Mouse (Mus musculus): ENCODE measurements around the gene Comt. TPM values are rescaled to one million over a fixed set of nuclear protein-coding genes. Genes with fewer than 3 reads are reported as not detected.

Gene Comt
- polyA plus RNA-seq, 1 experiment from 2014 or later: 79.9 TPM

DNA sequence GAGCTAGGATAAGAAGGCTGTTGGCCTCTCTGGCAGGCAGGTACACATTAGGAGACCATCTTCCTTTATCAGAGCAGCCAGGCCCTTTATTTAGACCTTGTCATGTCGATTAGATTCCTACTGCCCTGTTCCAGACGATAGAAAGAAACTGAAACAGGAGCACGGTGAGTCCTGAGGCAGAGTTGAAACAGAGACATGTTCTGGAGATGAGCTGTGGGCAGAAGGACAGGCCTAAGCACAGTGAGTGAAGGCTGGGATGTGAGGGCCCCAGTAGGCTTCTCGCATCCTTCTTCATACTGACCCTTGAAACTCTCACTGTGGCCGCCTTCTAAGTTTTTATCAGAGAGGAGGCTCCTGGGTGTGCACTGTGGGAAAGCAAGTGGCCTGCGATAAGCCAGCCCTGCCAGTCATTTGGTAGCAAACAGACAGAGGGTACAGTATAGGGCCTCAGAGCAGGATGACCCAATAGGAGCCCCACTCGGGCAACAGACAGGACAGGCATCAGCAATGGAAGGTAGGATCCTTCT, 1.9 kb upstream of the Comt start:
- no peak for DNase-seq
- H3K4me1 ChIP-seq (ENCODE audit: control insufficient read depth, insufficient read depth, low read length): peaks cover 22% of the 10 kb centered on the region
- no peak overlapping the region for H3K9ac ChIP-seq (replicated peaks; ENCODE audit: low read length)
- no peaks in the 10 kb centered on the region for H3K36me3 ChIP-seq (ENCODE audit: control insufficient read depth, insufficient read depth, low read length)
- H3K4me3 ChIP-seq (replicated peaks; ENCODE audit: low read depth, low read length): no peak overlapping the region
- H3K27ac ChIP-seq (replicated peaks; ENCODE audit: low read depth, low read length): no peak overlapping the region
- no peaks in the 10 kb centered on the region for H3K9me3 ChIP-seq (ENCODE audit: control insufficient read depth, low read length)
- no peaks in the 10 kb centered on the region for H3K27me3 ChIP-seq (ENCODE audit: control insufficient read depth, insufficient read depth, low read length)
- 88% methylated on average over 7 of the region's 7 CpGs for WGBS
- H3K4me2 ChIP-seq (ENCODE audit: low read length): no peak overlapping the region
- ATAC-seq (ENCODE audit: low FRiP score, low TSS enrichment): no peak

DNA sequence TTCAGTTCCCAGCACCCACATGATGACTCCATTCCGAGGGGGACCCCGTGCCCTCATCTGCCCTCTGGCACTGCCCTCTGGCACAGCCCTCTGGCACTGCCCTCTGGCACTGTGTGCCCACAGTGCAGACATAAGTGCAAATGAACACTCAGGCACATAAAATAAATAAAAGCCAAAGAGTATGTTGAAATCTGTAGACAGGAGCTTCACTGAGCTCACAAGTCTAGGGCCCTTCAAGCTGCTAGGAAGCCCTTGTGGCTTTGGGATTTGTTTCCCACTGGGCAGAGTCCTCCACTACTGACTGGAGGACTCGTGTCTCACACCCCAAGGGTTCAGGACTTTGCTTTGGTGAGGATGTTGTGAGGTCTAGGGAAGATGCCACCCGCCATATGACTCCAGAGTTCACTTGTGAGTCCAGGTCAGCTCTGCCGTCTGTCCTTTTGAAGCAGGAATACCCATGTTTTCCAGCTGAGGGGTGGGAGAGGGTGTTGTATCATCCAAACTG, 1.4 kb upstream of the Comt start:
- WGBS: 87% methylated on average over 5 of the region's 5 CpGs
- DNase-seq: no peak
- Histone ChIP-seq H3K27ac (replicated peaks; ENCODE audit: low read depth, low read length) (no peak overlapping the region), H3K36me3 (ENCODE audit: control insufficient read depth, insufficient read depth, low read length) (peaks cover 4% of the 10 kb centered on the region), H3K9me3 (ENCODE audit: control insufficient read depth, low read length) (no peaks in the 10 kb centered on the region), H3K4me3 (replicated peaks; ENCODE audit: low read depth, low read length) (no peak overlapping the region), H3K9ac (replicated peaks; ENCODE audit: low read length) (no peak overlapping the region), H3K4me1 (ENCODE audit: control insufficient read depth, insufficient read depth, low read length) (peaks cover 22% of the 10 kb centered on the region), H3K4me2 (ENCODE audit: low read length) (no peak overlapping the region), H3K27me3 (ENCODE audit: control insufficient read depth, insufficient read depth, low read length) (no peaks in the 10 kb centered on the region)
- no peak for ATAC-seq (ENCODE audit: low FRiP score, low TSS enrichment)

DNA sequence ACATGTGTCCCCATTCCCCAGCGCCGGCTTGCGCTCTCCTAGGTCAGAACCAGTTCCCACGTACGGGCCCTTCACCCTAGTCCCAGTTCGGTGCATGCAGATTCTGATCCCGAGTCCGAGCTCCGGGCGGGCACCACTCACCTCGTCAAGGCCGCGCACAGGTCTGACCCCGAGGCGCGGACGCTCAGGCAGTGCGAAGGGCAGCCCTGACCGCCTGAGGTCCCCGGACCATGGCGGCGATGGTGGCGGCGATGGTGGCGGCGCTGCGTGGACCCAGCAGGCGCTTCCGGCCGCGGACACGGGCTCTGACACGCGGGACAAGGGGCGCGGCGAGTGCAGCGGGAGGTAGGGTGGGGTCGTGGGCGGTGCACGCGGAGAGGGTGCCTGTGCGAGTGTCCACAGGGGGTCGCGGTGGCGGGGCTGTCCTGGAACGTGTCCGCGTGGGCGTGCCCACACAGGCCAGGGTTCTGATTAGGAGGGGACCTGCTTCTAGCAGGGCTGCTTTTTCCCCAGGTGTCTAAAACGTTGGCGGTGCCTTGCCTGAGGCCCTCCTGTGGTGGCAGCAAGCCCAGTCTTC, 349 bp downstream of the Comt start, which contains the start of gene Txnrd2:
Txnrd2 (plus strand) TSS at position 170 of the 577 bp plus-strand sequence.
- Histone ChIP-seq H3K27ac (replicated peaks; ENCODE audit: low read depth, low read length) (peak within 1 kb of the TSS; percentile 70), H3K27me3 (ENCODE audit: control insufficient read depth, insufficient read depth, low read length) (no peaks in the 10 kb centered on the region), H3K36me3 (ENCODE audit: control insufficient read depth, insufficient read depth, low read length) (peaks cover 7% of the 10 kb centered on the region), H3K9ac (replicated peaks; ENCODE audit: low read length) (peak within 1 kb of the TSS; percentile 89), H3K4me2 (ENCODE audit: low read length) (peak within 1 kb of the TSS; percentile 74), H3K9me3 (ENCODE audit: control insufficient read depth, low read length) (no peaks in the 10 kb centered on the region), H3K4me1 (ENCODE audit: control insufficient read depth, insufficient read depth, low read length) (peaks cover 22% of the 10 kb centered on the region), H3K4me3 (replicated peaks; ENCODE audit: low read depth, low read length) (peak within 1 kb of the TSS; percentile 84)
- WGBS: under 1% methylated on average over 51 of the region's 52 CpGs
- peak; percentile 76 for DNase-seq
- peak; percentile 87 for ATAC-seq (ENCODE audit: low FRiP score, low TSS enrichment)

DNA sequence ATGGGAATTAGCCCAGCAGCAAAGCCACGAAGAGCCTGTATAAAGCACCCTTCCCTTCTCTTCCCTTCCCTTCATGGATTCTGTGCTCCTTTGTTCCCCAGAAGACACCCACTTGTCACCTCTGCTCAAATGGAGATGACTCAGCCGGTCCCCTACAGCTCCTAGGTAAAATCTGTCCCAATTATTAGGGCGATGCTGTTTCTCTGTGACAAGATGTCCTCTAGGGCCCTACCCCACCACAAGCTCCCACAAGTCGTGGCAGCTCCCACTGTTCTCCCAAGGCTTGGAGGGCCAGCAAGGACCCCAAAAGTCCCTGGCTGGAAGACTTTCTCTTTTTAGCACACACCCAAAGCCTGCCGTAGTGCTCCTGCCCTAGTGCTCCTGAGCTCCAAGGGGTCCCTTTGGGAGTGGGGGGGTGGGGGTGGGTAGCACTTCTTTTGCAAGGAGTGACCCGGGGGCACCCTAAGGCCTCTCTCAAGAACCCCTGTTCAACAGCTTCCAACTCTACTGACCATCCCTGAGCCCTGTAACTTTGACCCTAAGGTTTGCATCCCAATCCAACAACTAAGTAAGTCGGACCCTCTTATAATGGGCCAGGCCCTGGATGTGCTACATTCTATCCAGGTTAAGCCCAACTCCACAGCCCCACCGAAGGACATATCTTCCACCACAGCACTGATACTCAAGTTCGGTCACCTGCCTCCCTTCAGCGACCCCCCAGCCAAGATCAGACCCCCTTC, 1.0 kb downstream of the Comt start:
- H3K4me1 ChIP-seq (ENCODE audit: control insufficient read depth, insufficient read depth, low read length): peaks cover 22% of the 10 kb centered on the region
- ATAC-seq (ENCODE audit: low FRiP score, low TSS enrichment) (peak; percentile 55), DNase-seq (no peak)
- peak overlapping the region; percentile 74 for H3K4me2 ChIP-seq (ENCODE audit: low read length)
- no peaks in the 10 kb centered on the region for H3K9me3 ChIP-seq (ENCODE audit: control insufficient read depth, low read length)
- H3K27me3 ChIP-seq (ENCODE audit: control insufficient read depth, insufficient read depth, low read length): no peaks in the 10 kb centered on the region
- H3K9ac ChIP-seq (replicated peaks; ENCODE audit: low read length): peak overlapping the region; percentile 89
- H3K27ac ChIP-seq (replicated peaks; ENCODE audit: low read depth, low read length): peak overlapping the region; percentile 70; the same call in 1 of the 2 replicates
- WGBS: 26% methylated on average over 10 of the region's 10 CpGs
- peaks cover 7% of the 10 kb centered on the region for H3K36me3 ChIP-seq (ENCODE audit: control insufficient read depth, insufficient read depth, low read length)
- H3K4me3 ChIP-seq (replicated peaks; ENCODE audit: low read depth, low read length): peak overlapping the region; percentile 84

DNA sequence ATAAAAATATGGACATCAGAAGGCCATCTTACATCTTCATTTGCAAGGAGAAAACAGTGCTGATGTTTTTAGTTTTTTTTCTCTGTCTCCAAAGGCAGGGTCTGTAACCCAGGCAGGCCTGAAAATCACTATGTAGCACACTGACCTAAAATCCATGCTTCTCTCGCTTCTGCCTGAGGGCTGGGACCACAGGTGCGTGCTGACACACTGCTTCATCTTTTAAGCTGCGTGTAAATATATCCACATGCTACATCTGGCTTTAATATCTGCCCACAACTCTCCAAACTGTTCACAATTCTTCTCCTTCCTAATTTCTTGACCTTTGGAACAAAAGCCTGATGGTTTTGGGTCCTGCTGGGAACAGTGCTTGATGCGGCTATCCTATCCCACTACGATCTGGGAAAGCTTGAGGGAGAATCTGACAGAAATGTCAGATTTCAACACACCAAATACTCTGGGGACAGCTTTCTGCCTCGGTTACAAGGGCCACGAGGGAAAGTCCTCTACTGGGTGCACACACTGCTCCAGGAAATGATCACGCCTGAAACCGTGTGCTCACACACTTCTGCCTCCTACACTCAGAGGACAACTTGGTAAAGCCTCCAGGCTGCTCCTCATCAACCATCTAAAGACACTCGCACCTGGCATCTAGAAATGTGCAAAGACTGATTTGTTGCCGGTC, 2.1 kb downstream of the Comt start:
- peak overlapping the region; percentile 74 for H3K4me2 ChIP-seq (ENCODE audit: low read length)
- no peak for DNase-seq
- H3K4me3 ChIP-seq (replicated peaks; ENCODE audit: low read depth, low read length): no peak overlapping the region
- peaks cover 7% of the 10 kb centered on the region for H3K36me3 ChIP-seq (ENCODE audit: control insufficient read depth, insufficient read depth, low read length)
- no peaks in the 10 kb centered on the region for H3K9me3 ChIP-seq (ENCODE audit: control insufficient read depth, low read length)
- no peak overlapping the region for H3K9ac ChIP-seq (replicated peaks; ENCODE audit: low read length)
- H3K27ac ChIP-seq (replicated peaks; ENCODE audit: low read depth, low read length): no peak overlapping the region
- WGBS: 81% methylated on average over 11 of the region's 11 CpGs
- no peak for ATAC-seq (ENCODE audit: low FRiP score, low TSS enrichment)
- H3K27me3 ChIP-seq (ENCODE audit: control insufficient read depth, insufficient read depth, low read length): no peaks in the 10 kb centered on the region
- H3K4me1 ChIP-seq (ENCODE audit: control insufficient read depth, insufficient read depth, low read length): peaks cover 22% of the 10 kb centered on the region

DNA sequence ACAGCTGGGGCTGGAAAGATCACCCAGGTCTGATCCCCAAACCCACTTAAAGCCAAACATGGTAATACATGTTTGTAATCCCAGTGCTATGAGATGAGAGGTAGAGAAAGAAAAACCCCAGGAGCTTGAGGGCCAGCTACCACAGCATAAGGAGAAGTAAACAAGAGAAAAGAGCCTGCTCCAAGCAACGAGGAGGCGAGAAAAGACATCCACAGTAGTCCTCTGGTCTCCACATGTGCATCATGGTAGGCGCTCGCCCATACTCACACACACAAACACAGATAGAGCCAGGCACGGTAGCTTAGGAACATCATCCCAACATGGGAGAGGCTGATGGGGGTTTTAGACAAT, 2.8 kb downstream of the Comt start:
- Histone ChIP-seq H3K36me3 (ENCODE audit: control insufficient read depth, insufficient read depth, low read length) (peaks cover 7% of the 10 kb centered on the region), H3K27ac (replicated peaks; ENCODE audit: low read depth, low read length) (no peak overlapping the region), H3K27me3 (ENCODE audit: control insufficient read depth, insufficient read depth, low read length) (no peaks in the 10 kb centered on the region), H3K4me3 (replicated peaks; ENCODE audit: low read depth, low read length) (no peak overlapping the region), H3K9me3 (ENCODE audit: control insufficient read depth, low read length) (no peaks in the 10 kb centered on the region), H3K4me1 (ENCODE audit: control insufficient read depth, insufficient read depth, low read length) (peaks cover 22% of the 10 kb centered on the region), H3K9ac (replicated peaks; ENCODE audit: low read length) (no peak overlapping the region), H3K4me2 (ENCODE audit: low read length) (no peak overlapping the region)
- no peak for ATAC-seq (ENCODE audit: low FRiP score, low TSS enrichment)
- WGBS: 98% methylated on average over 5 of the region's 5 CpGs
- DNase-seq: no peak

DNA sequence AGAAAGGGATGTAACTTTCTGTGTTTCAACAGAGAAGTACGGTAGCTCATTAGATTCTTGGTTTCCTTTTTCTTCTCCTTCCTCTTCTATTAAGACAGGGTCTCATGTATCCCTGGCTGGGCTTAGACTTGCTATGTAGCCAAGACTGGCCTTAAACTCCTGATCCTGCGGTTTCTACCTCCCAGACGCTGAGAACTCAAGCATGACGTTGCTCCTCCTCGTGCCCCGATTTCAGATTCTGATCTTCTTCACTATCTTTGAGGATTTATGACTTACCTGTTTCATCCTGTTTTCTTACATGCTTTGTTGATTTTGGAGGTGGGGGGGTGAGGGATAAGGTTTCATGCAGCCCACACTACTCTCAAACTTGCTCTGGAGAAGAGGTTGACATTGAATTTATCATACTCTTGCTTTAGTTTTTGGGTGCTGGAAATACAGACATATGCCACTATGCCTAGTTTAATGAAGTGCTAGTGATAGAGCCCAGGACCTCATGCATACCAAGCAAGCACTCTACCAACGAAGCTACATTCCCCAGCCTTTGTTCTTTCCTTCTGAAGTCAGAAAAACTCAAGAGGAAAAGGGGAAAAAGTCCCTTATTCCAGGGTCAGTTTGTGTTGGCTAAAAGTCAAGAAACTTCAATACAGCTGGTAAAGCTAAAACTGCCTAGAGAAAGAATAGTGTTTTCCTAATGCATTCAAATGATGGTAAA, 3.3 kb downstream of the Comt start:
- Histone ChIP-seq H3K36me3 (ENCODE audit: control insufficient read depth, insufficient read depth, low read length) (peaks cover 7% of the 10 kb centered on the region), H3K4me1 (ENCODE audit: control insufficient read depth, insufficient read depth, low read length) (peaks cover 22% of the 10 kb centered on the region), H3K9ac (replicated peaks; ENCODE audit: low read length) (no peak overlapping the region), H3K4me2 (ENCODE audit: low read length) (no peak overlapping the region), H3K4me3 (replicated peaks; ENCODE audit: low read depth, low read length) (no peak overlapping the region), H3K9me3 (ENCODE audit: control insufficient read depth, low read length) (no peaks in the 10 kb centered on the region), H3K27ac (replicated peaks; ENCODE audit: low read depth, low read length) (no peak overlapping the region), H3K27me3 (ENCODE audit: control insufficient read depth, insufficient read depth, low read length) (no peaks in the 10 kb centered on the region)
- DNase-seq (no peak), ATAC-seq (ENCODE audit: low FRiP score, low TSS enrichment) (no peak)
- 90% methylated on average over 7 of the region's 7 CpGs for WGBS

DNA sequence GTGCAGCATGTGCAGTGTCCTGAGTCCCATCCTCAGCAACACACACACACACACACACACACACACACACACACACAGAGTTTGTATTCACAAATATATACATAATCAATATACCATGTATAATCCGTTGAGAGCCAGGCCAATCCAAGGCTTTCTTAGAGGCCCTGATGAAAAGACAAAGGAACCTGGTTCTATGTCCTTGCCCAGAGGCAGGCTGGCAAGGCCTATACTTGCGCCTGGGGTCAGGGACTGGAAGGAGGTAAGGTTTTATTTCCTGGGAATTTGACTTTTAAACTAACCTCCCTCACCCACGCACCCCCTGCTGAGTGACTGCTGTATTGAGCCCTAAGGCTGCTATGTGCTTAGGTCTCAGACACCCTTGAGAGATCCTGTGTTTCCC, 6.1 kb downstream of the Comt start:
- Histone ChIP-seq H3K27me3 (ENCODE audit: control insufficient read depth, insufficient read depth, low read length) (no peaks in the 10 kb centered on the region), H3K4me1 (ENCODE audit: control insufficient read depth, insufficient read depth, low read length) (peaks cover 12% of the 10 kb centered on the region), H3K36me3 (ENCODE audit: control insufficient read depth, insufficient read depth, low read length) (peaks cover 11% of the 10 kb centered on the region), H3K9ac (replicated peaks; ENCODE audit: low read length) (no peak overlapping the region), H3K4me2 (ENCODE audit: low read length) (no peak overlapping the region), H3K9me3 (ENCODE audit: control insufficient read depth, low read length) (no peaks in the 10 kb centered on the region), H3K27ac (replicated peaks; ENCODE audit: low read depth, low read length) (no peak overlapping the region), H3K4me3 (replicated peaks; ENCODE audit: low read depth, low read length) (no peak overlapping the region)
- DNase-seq: no peak
- no peak for ATAC-seq (ENCODE audit: low FRiP score, low TSS enrichment)
- 63% methylated on average over 3 of the region's 3 CpGs for WGBS
